Mouse (Mus musculus) MEL (cell line): ENCODE measurements around the gene Bpifb5.

Source experiments
- CHD2 ChIP-seq: IDR thresholded peaks from 2 replicates; pipeline ENCODE4 v1.6.1; 2011; ENCODE audit warnings: low read length, improper control_type of control experiment
- CTCF ChIP-seq, 3 experiments: IDR thresholded peaks in 2 of 3; conservative IDR thresholded peaks in 1 of 3; 2 replicates each; pipeline ENCODE4 v1.5.1; 2011 to 2012; ENCODE audit warnings: low read length in 3 of 3, low read depth in 2 of 3, mild to moderate bottlenecking in 2 of 3, improper control_type of control experiment in 1 of 3, inconsistent platforms in 1 of 3, mixed read lengths in 1 of 3, moderate library complexity in 1 of 3; ENCODE audit not compliant: control insufficient read depth in 1 of 3, insufficient read depth in 1 of 3, poor library complexity in 1 of 3, severe bottlenecking in 1 of 3
- EP300 ChIP-seq, 2 experiments: IDR thresholded peaks; 2 replicates each; pipeline ENCODE4 v1.6.1; 2011; ENCODE audit warnings: improper control_type of control experiment in 2 of 2, low read length in 2 of 2, low read depth in 1 of 2, mild to moderate bottlenecking in 1 of 2
- HCFC1 ChIP-seq: IDR thresholded peaks from 2 replicates; pipeline ENCODE4 v1.6.1; 2012; ENCODE audit warnings: low read depth, mild to moderate bottlenecking, inconsistent platforms, low read length, improper control_type of control experiment, moderate library complexity
- JUND ChIP-seq: IDR thresholded peaks from 2 replicates; pipeline ENCODE4 v1.6.1; 2011; ENCODE audit warnings: low read depth, mild to moderate bottlenecking, improper control_type of control experiment, low read length
- MEF2A ChIP-seq: IDR thresholded peaks from 2 replicates; pipeline ENCODE4 v1.6.1; 2014; ENCODE audit warnings: low read depth, mild to moderate bottlenecking, inconsistent platforms, low read length, improper control_type of control experiment; ENCODE audit not compliant: poor library complexity, insufficient replicate concordance, severe bottlenecking; ENCODE audit errors: extremely low read depth
- POLR2A ChIP-seq, 2 experiments: IDR thresholded peaks; 2 replicates each; pipeline ENCODE4 v1.6.1; 2011 to 2012; ENCODE audit warnings: low read length in 2 of 2, mild to moderate bottlenecking in 2 of 2, control low read depth in 1 of 2, improper control_type of control experiment in 1 of 2, low read depth in 1 of 2, moderate library complexity in 1 of 2; ENCODE audit not compliant: control insufficient read depth in 1 of 2, insufficient read depth in 1 of 2, poor library complexity in 1 of 2
- RCOR1 ChIP-seq: IDR thresholded peaks from 2 replicates; pipeline ENCODE4 v1.6.1; 2012; ENCODE audit warnings: low read depth, mild to moderate bottlenecking, inconsistent platforms, low read length, improper control_type of control experiment
- ZKSCAN1 ChIP-seq: IDR thresholded peaks from 2 replicates; pipeline ENCODE4 v1.6.1; 2012; ENCODE audit warnings: low read depth, mild to moderate bottlenecking, inconsistent platforms, low read length, improper control_type of control experiment, moderate library complexity

DNA sequence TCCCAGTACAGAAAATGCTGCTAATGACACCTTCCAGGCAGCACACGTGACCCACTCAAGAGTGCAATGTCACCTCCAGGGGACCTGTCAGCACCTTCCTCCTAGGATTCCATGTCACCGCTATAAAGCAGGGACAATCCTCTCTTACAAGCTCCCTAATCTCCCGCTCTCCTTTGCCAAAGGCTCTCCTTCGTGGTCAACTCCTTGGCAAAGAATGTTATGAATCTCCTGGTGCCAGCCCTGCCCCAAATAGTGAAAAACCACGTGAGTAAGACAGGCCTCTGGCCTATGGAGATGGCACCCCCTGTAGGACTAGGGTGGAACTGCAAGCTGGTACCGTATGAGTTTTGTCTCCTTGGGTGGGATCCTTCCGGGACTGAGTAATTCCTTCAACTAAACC, 16.6 kb upstream of the Bpifb5 start:
- no peak for TF ChIP-seq RCOR1
- TF ChIP-seq POLR2A (IDR thresholded peaks at IDR 0.05; ENCODE audit: control insufficient read depth in 1 of 2, insufficient read depth in 1 of 2, low read depth in 1 of 2, low read length in 2 of 2, poor library complexity in 1 of 2) = no peak
- TF ChIP-seq CTCF (IDR thresholded peaks at IDR 0.05 in 2 of 3, conservative IDR thresholded peaks at IDR 0.05 in 1 of 3; ENCODE audit: control insufficient read depth in 1 of 3, insufficient read depth in 1 of 3, low read depth in 2 of 3, low read length in 3 of 3, poor library complexity in 1 of 3, severe bottlenecking in 1 of 3) = peak; percentile 40 to 78 (median 42)
- TF ChIP-seq MEF2A = no peak
- TF ChIP-seq ZKSCAN1 = no peak
- no peak for TF ChIP-seq CHD2
- no peak for TF ChIP-seq EP300 (IDR thresholded peaks at IDR 0.05; ENCODE audit: low read depth in 1 of 2, low read length in 2 of 2)
- TF ChIP-seq HCFC1 = no peak
- TF ChIP-seq JUND = no peak
